Mouse (Mus musculus): Measurements from ENCODE around the gene Sptbn1. TPM values are rescaled to one million over a fixed set of nuclear protein-coding genes. Genes with fewer than 3 reads are reported as not detected.
"Not testable (repeated sequence)": the region's sequence is repeated elsewhere in the genome, so short reads cannot be mapped to it uniquely, and the experiment has no call there.

Sptbn1 gene
- polyA plus RNA-seq, 1 experiment from 2014 or later = 137 TPM

- no peaks in the 10 kb centered on the region for H3K27me3 ChIP-seq (ENCODE audit: control insufficient read depth, insufficient read depth, low read length)
- H3K4me1 ChIP-seq (ENCODE audit: control insufficient read depth, insufficient read depth, low read length) = no peaks in the 10 kb centered on the region
- no peak overlapping the region for H3K9ac ChIP-seq (replicated peaks; ENCODE audit: low read depth, low read length)
- no peak for ATAC-seq (ENCODE audit: insufficient number of reproducible peaks, insufficient read depth, low FRiP score, low read depth)
- WGBS = 85% methylated on average over 6 of the region's 6 CpGs
- H3K27ac ChIP-seq (ENCODE audit: low read length) = no peak overlapping the region
- H3K9me3 ChIP-seq (ENCODE audit: control insufficient read depth, low read depth, low read length) = no peaks in the 10 kb centered on the region
- no peak overlapping the region for H3K4me2 ChIP-seq (replicated peaks; ENCODE audit: low read depth, low read length)
- H3K36me3 ChIP-seq (ENCODE audit: control insufficient read depth, insufficient read depth, low read length) = no peaks in the 10 kb centered on the region
- no peak overlapping the region for H3K4me3 ChIP-seq (ENCODE audit: low read depth, low read length)
Observed at GRCm38 (mm10) chr11:30258739-30259350, 9.1 kb downstream of the Sptbn1 start.

GRCm38 (mm10) chr11:30257812-30258211 lies 10.2 kb downstream of the Sptbn1 start:
- WGBS = 31% methylated on average over 1 of the region's 1 CpGs
- H3K4me3 ChIP-seq (ENCODE audit: low read depth, low read length) = no peak overlapping the region
- no peaks in the 10 kb centered on the region for H3K36me3 ChIP-seq (ENCODE audit: control insufficient read depth, insufficient read depth, low read length)
- ATAC-seq (ENCODE audit: insufficient number of reproducible peaks, insufficient read depth, low FRiP score, low read depth) = no peak
- no peaks in the 10 kb centered on the region for H3K27me3 ChIP-seq (ENCODE audit: control insufficient read depth, insufficient read depth, low read length)
- H3K9me3 ChIP-seq (ENCODE audit: control insufficient read depth, low read depth, low read length) = no peaks in the 10 kb centered on the region
- H3K4me1 ChIP-seq (ENCODE audit: control insufficient read depth, insufficient read depth, low read length) = no peaks in the 10 kb centered on the region
- no peak overlapping the region for H3K9ac ChIP-seq (replicated peaks; ENCODE audit: low read depth, low read length)
- H3K4me2 ChIP-seq (replicated peaks; ENCODE audit: low read depth, low read length) = no peak overlapping the region
- H3K27ac ChIP-seq (ENCODE audit: low read length) = no peak overlapping the region

DNA sequence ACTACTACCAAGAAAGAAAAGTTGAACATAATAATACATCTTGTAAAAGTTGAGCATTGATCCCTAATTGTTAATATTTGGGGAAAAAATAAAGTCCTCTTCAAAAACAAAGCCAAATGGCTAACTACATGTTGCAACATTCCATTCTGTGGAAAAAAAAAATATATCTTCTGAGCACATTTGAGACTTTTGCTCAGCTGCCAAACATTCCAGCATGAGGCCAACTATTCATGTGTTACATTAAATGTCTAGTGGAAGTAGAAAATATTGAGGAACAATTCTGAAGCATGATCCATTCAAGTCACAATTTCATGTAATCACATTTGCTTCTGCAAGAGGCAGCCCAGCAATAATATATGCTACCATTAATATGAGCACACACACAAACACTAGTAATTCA lies 10.9 kb downstream of the Sptbn1 start:
- no peak for ATAC-seq (ENCODE audit: insufficient number of reproducible peaks, insufficient read depth, low FRiP score, low read depth)
- no peaks in the 10 kb centered on the region for H3K9me3 ChIP-seq (ENCODE audit: control insufficient read depth, low read depth, low read length)

GRCm38 (mm10) chr11:30256491-30256890 lies 11.5 kb downstream of the Sptbn1 start:
- Histone ChIP-seq H3K4me3 (ENCODE audit: low read depth, low read length) (no peak overlapping the region), H3K4me2 (replicated peaks; ENCODE audit: low read depth, low read length) (no peak overlapping the region), H3K36me3 (ENCODE audit: control insufficient read depth, insufficient read depth, low read length) (no peaks in the 10 kb centered on the region), H3K27ac (ENCODE audit: low read length) (no peak overlapping the region), H3K4me1 (ENCODE audit: control insufficient read depth, insufficient read depth, low read length) (0 out of 2 replicates have a peak, but pooled peaks cover 3% of the 10 kb centered on the region), H3K9me3 (ENCODE audit: control insufficient read depth, low read depth, low read length) (no peaks in the 10 kb centered on the region), H3K27me3 (ENCODE audit: control insufficient read depth, insufficient read depth, low read length) (no peaks in the 10 kb centered on the region), H3K9ac (replicated peaks; ENCODE audit: low read depth, low read length) (no peak overlapping the region)
- 80% methylated on average over 5 of the region's 5 CpGs for WGBS
- no peak for ATAC-seq (ENCODE audit: insufficient number of reproducible peaks, insufficient read depth, low FRiP score, low read depth)

More for the DNA sequence above, 10.9 kb downstream of the Sptbn1 start:
- Histone ChIP-seq H3K4me3 (ENCODE audit: low read depth, low read length) (no peak overlapping the region), H3K4me2 (replicated peaks; ENCODE audit: low read depth, low read length) (no peak overlapping the region), H3K27ac (ENCODE audit: low read length) (no peak overlapping the region), H3K27me3 (ENCODE audit: control insufficient read depth, insufficient read depth, low read length) (no peaks in the 10 kb centered on the region), H3K9ac (replicated peaks; ENCODE audit: low read depth, low read length) (no peak overlapping the region), H3K4me1 (ENCODE audit: control insufficient read depth, insufficient read depth, low read length) (no peaks in the 10 kb centered on the region), H3K36me3 (ENCODE audit: control insufficient read depth, insufficient read depth, low read length) (no peaks in the 10 kb centered on the region)

DNA sequence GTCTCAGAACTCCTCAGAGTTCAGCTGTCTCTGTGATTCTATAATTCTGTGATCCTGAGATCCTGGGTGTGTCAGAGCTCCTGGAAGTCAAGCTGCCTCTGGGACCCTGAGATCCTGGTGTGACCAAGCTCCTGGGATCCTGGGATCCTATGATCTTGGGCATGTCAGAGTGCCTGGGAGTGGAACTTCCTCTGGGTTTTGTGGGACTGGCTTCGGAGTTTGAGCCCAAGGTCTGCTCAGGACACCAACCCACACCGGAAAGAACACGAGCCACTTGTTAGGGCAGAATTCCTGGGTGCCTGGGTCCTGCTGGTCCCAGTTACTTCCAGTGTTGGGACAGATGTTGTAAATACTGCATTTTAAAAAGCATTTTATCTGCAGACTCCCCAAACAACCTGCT lies 12.8 kb downstream of the Sptbn1 start:
- not testable (repeated sequence) for H3K9ac ChIP-seq (replicated peaks; ENCODE audit: low read depth, low read length); ATAC-seq (ENCODE audit: insufficient number of reproducible peaks, insufficient read depth, low FRiP score, low read depth); H3K36me3 ChIP-seq (ENCODE audit: control insufficient read depth, insufficient read depth, low read length); H3K4me3 ChIP-seq (ENCODE audit: low read depth, low read length); H3K4me1 ChIP-seq (ENCODE audit: control insufficient read depth, insufficient read depth, low read length); H3K9me3 ChIP-seq (ENCODE audit: control insufficient read depth, low read depth, low read length); H3K27ac ChIP-seq (ENCODE audit: low read length); H3K4me2 ChIP-seq (replicated peaks; ENCODE audit: low read depth, low read length); H3K27me3 ChIP-seq (ENCODE audit: control insufficient read depth, insufficient read depth, low read length)
- 94% methylated on average over 3 of the region's 3 CpGs for WGBS

DNA sequence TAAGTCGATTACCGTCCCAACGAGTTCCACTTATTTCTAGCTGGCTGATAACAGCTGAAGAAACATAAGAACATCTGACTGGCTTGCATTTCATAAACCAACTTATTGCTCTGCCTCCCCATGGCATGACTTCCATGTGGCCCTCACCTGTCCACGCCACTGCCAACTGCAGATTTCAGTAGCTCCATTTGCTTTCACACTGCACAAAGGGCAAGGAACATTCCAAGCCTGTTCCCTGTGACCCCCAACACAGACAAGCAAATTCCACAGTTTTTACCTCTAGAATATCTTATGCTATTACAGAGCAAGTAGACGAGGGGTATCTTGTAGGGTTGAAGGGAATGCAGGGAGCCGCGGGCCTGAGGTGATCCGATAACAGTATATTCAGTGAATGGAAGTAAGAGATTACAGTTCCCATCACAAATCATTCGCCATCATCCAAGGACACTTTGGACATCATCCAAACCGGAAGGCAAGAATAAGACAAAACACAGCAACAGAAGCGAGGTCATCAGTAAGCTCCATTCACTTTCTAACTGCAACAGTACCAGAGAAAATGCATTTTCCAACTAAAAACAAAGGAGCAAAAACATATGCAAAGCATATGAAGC lies 16.6 kb downstream of the Sptbn1 start:
- ATAC-seq (ENCODE audit: insufficient number of reproducible peaks, insufficient read depth, low FRiP score, low read depth) = no peak

GRCm38 (mm10) chr11:30249452-30250016 lies 18.4 kb downstream of the Sptbn1 start:
- ATAC-seq (ENCODE audit: insufficient number of reproducible peaks, insufficient read depth, low FRiP score, low read depth) = no peak
- H3K27ac ChIP-seq (ENCODE audit: low read length) = no peak overlapping the region
- no peaks in the 10 kb centered on the region for H3K36me3 ChIP-seq (ENCODE audit: control insufficient read depth, insufficient read depth, low read length)
- H3K4me3 ChIP-seq (ENCODE audit: low read depth, low read length) = no peak overlapping the region
- WGBS = 90% methylated on average over 4 of the region's 4 CpGs
- H3K9ac ChIP-seq (replicated peaks; ENCODE audit: low read depth, low read length) = no peak overlapping the region
- no peaks in the 10 kb centered on the region for H3K9me3 ChIP-seq (ENCODE audit: control insufficient read depth, low read depth, low read length)
- H3K27me3 ChIP-seq (ENCODE audit: control insufficient read depth, insufficient read depth, low read length) = no peaks in the 10 kb centered on the region
- H3K4me2 ChIP-seq (replicated peaks; ENCODE audit: low read depth, low read length) = no peak overlapping the region
- H3K4me1 ChIP-seq (ENCODE audit: control insufficient read depth, insufficient read depth, low read length) = peaks cover 7% of the 10 kb centered on the region; the same call in 1 of the 2 replicates

More for the DNA sequence above, 16.6 kb downstream of the Sptbn1 start:
- Histone ChIP-seq H3K4me3 (ENCODE audit: low read depth, low read length) (no peak overlapping the region), H3K4me1 (ENCODE audit: control insufficient read depth, insufficient read depth, low read length) (peaks cover 3% of the 10 kb centered on the region; the same call in 1 of the 2 replicates), H3K9ac (replicated peaks; ENCODE audit: low read depth, low read length) (no peak overlapping the region), H3K27ac (ENCODE audit: low read length) (no peak overlapping the region), H3K9me3 (ENCODE audit: control insufficient read depth, low read depth, low read length) (no peaks in the 10 kb centered on the region), H3K27me3 (ENCODE audit: control insufficient read depth, insufficient read depth, low read length) (no peaks in the 10 kb centered on the region), H3K36me3 (ENCODE audit: control insufficient read depth, insufficient read depth, low read length) (no peaks in the 10 kb centered on the region), H3K4me2 (replicated peaks; ENCODE audit: low read depth, low read length) (no peak overlapping the region)
- WGBS = 82% methylated on average over 11 of the region's 11 CpGs

DNA sequence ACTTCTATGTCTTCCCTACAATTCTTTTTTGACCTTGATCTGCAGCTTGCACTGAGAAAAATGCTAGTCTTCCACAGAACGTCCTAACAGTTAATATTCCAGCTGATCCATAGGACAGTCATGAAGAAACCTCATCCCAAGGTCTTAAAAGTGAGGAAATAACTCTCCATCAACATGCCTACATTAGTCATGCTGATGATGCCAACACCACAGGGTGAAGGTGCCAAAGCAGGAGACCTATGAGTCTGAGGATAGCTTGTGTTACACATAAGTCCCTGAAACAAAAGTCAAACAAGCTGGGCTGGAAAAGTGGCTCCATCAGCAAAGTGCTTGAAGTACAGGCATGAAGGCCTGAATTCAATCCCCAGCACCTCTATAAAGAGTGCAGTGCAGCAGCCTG lies 20.9 kb downstream of the Sptbn1 start:
- no peak overlapping the region for H3K4me3 ChIP-seq (ENCODE audit: low read depth, low read length)
- H3K4me1 ChIP-seq (ENCODE audit: control insufficient read depth, insufficient read depth, low read length) = peaks cover 11% of the 10 kb centered on the region; the same call in 1 of the 2 replicates
- no peaks in the 10 kb centered on the region for H3K9me3 ChIP-seq (ENCODE audit: control insufficient read depth, low read depth, low read length)
- ATAC-seq (ENCODE audit: insufficient number of reproducible peaks, insufficient read depth, low FRiP score, low read depth) = no peak
- no peak overlapping the region for H3K27ac ChIP-seq (ENCODE audit: low read length)
- WGBS = 69% methylated on average over 1 of the region's 1 CpGs
- H3K27me3 ChIP-seq (ENCODE audit: control insufficient read depth, insufficient read depth, low read length) = no peaks in the 10 kb centered on the region
- no peaks in the 10 kb centered on the region for H3K36me3 ChIP-seq (ENCODE audit: control insufficient read depth, insufficient read depth, low read length)
- no peak overlapping the region for H3K4me2 ChIP-seq (replicated peaks; ENCODE audit: low read depth, low read length)
- no peak overlapping the region for H3K9ac ChIP-seq (replicated peaks; ENCODE audit: low read depth, low read length)

Measured in stomach, embryonic 14.5 days (tissue).